Mouse (Mus musculus): ENCODE results near the gene Tspo2. TPM values are rescaled to one million over a fixed set of nuclear protein-coding genes. Genes with fewer than 3 reads are reported as not detected.

Gene Tspo2
- polyA plus RNA-seq, 1 experiment from 2014 or later = 1.8 TPM

Other genes with a start within 250 kb of the Tspo2 start
- gene Trem1, start 218.8 kb downstream of the Tspo2 start, polyA plus RNA-seq (2016; fragmentation: Nextera tagmentation; extraction: Ambion mirVana) = 0.08 and 0.11 TPM in 2 replicates
- gene Trem3, start 203.7 kb downstream of the Tspo2 start, polyA plus RNA-seq (2016; fragmentation: Nextera tagmentation; extraction: Ambion mirVana) = not detected in 2 replicates
- gene Treml4, start 187.2 kb downstream of the Tspo2 start, polyA plus RNA-seq (2016; fragmentation: Nextera tagmentation; extraction: Ambion mirVana) = 0.10 TPM in 1 of 2 replicates, not detected in the other
- gene Treml2, start 152.0 kb downstream of the Tspo2 start, polyA plus RNA-seq (2016; fragmentation: Nextera tagmentation; extraction: Ambion mirVana) = 0.17 and 0.26 TPM in 2 replicates
- gene B430306N03Rik, start 135.4 kb downstream of the Tspo2 start, polyA plus RNA-seq (2016; fragmentation: Nextera tagmentation; extraction: Ambion mirVana) = 0.17 and 0.22 TPM in 2 replicates
- gene Trem2, start 105.1 kb downstream of the Tspo2 start, polyA plus RNA-seq (2016; fragmentation: Nextera tagmentation; extraction: Ambion mirVana) = 2.2 and 4.1 TPM in 2 replicates
- 1.6 and 2.1 TPM in 2 replicates for gene Treml1, start 91.6 kb downstream of the Tspo2 start, polyA plus RNA-seq (2016; fragmentation: Nextera tagmentation; extraction: Ambion mirVana)
- 15.4 and 17.2 TPM in 2 replicates for gene Nfya, start 41.6 kb downstream of the Tspo2 start, polyA plus RNA-seq (2016; fragmentation: Nextera tagmentation; extraction: Ambion mirVana)
- 79.4 and 81.8 TPM in 2 replicates for gene Oard1, start 41.5 kb downstream of the Tspo2 start, polyA plus RNA-seq (2016; fragmentation: Nextera tagmentation; extraction: Ambion mirVana)
- gene Apobec2, start 18.6 kb downstream of the Tspo2 start, polyA plus RNA-seq (2016; fragmentation: Nextera tagmentation; extraction: Ambion mirVana) = 0.59 and 0.85 TPM in 2 replicates
- 0.08 and 0.22 TPM in 2 replicates for gene Unc5cl, start 3.4 kb upstream of the Tspo2 start, polyA plus RNA-seq (2016; fragmentation: Nextera tagmentation; extraction: Ambion mirVana)

All from midbrain, embryonic 12.5 days (tissue).